Mouse (Mus musculus) intestine, embryonic 14.5 days (tissue): ENCODE measurements around the gene Olfr1018. TPM values are rescaled to one million over a fixed set of nuclear protein-coding genes. Genes with fewer than 3 reads are reported as not detected.

Source experiments
- polyA plus RNA-seq: library from polyadenylated mRNA; unstranded; fragments of >200 nt; fragmentation: Nextera tagmentation; extraction: Ambion mirVana; gene quantifications from 2 replicates; pipeline ENCODE4 v1.2.1, GENCODE M21; 2014

Gene Olfr1018
- polyA plus RNA-seq, 1 experiment from 2014 or later, result not detected

Other genes with a start within 250 kb of the Olfr1018 start
- not detected in 2 replicates for gene Olfr996, start 239.3 kb upstream of the Olfr1018 start, polyA plus RNA-seq
- not detected in 2 replicates for gene Olfr998, start 229.5 kb upstream of the Olfr1018 start, polyA plus RNA-seq
- gene Olfr1000, start 206.6 kb upstream of the Olfr1018 start, polyA plus RNA-seq, result not detected in 2 replicates
- gene Olfr1002, start 167.8 kb upstream of the Olfr1018 start, polyA plus RNA-seq, result not detected in 2 replicates
- not detected in 2 replicates for gene Olfr154, start 154.0 kb upstream of the Olfr1018 start, polyA plus RNA-seq
- gene Olfr1006, start 139.7 kb upstream of the Olfr1018 start, polyA plus RNA-seq, result not detected in 2 replicates
- gene Olfr1008, start 129.0 kb upstream of the Olfr1018 start, polyA plus RNA-seq, result not detected in 2 replicates
- not detected in 2 replicates for gene Olfr1009, start 103.1 kb upstream of the Olfr1018 start, polyA plus RNA-seq
- gene Olfr1012, start 55.7 kb upstream of the Olfr1018 start, polyA plus RNA-seq, result not detected in 2 replicates
- gene Olfr1013, start 51.4 kb upstream of the Olfr1018 start, polyA plus RNA-seq, result not detected in 2 replicates
- gene Olfr1014, start 45.8 kb upstream of the Olfr1018 start, polyA plus RNA-seq, result not detected in 2 replicates
- gene Olfr1015, start 36.5 kb upstream of the Olfr1018 start, polyA plus RNA-seq, result not detected in 2 replicates
- gene Olfr1016, start 15.9 kb upstream of the Olfr1018 start, polyA plus RNA-seq, result not detected in 2 replicates
- not detected in 2 replicates for gene Olfr1019, start 27.0 kb downstream of the Olfr1018 start, polyA plus RNA-seq
- gene Olfr1020, start 28.6 kb downstream of the Olfr1018 start, polyA plus RNA-seq, result not detected in 2 replicates
- not detected in 2 replicates for gene Olfr1022, start 50.1 kb downstream of the Olfr1018 start, polyA plus RNA-seq
- not detected in 2 replicates for gene Olfr1023, start 67.2 kb downstream of the Olfr1018 start, polyA plus RNA-seq
- not detected in 2 replicates for gene Olfr1024, start 86.6 kb downstream of the Olfr1018 start, polyA plus RNA-seq
- gene Olfr1025-ps1, start 96.7 kb downstream of the Olfr1018 start, polyA plus RNA-seq, result not detected in 2 replicates
- gene Olfr1026, start 103.1 kb downstream of the Olfr1018 start, polyA plus RNA-seq, result not detected in 2 replicates
- not detected in 2 replicates for gene Olfr1028, start 132.0 kb downstream of the Olfr1018 start, polyA plus RNA-seq
- gene Olfr1029, start 155.4 kb downstream of the Olfr1018 start, polyA plus RNA-seq, result not detected in 2 replicates
- gene Olfr1030, start 160.8 kb downstream of the Olfr1018 start, polyA plus RNA-seq, result not detected in 2 replicates
- gene Olfr1031, start 171.8 kb downstream of the Olfr1018 start, polyA plus RNA-seq, result not detected in 2 replicates
- gene Olfr1032, start 187.1 kb downstream of the Olfr1018 start, polyA plus RNA-seq, result not detected in 2 replicates
- 2.3 and 2.7 TPM in 2 replicates for gene Olfr1033, start 202.2 kb downstream of the Olfr1018 start, polyA plus RNA-seq
- 0.07 TPM in 1 of 2 replicates, not detected in the other for gene Olfr1034, start 227.4 kb downstream of the Olfr1018 start, polyA plus RNA-seq